Mouse (Mus musculus) thymus, adult 2 months (tissue): Measurements from ENCODE around the gene Pms2.

Experiments
- CTCF ChIP-seq: fragments of 200-500 bp; IDR thresholded peaks from 2 replicates; pipeline ENCODE4 v1.5.1; 2012; ENCODE audit warnings: mild to moderate bottlenecking, control low read depth, low read length, moderate library complexity, borderline replicate concordance; ENCODE audit not compliant: control insufficient read depth, poor library complexity, insufficient read depth; ENCODE audit errors: extremely low read depth
- POLR2A ChIP-seq: fragments of 200-500 bp; IDR thresholded peaks from 2 replicates; pipeline ENCODE4 v1.6.1; 2012; ENCODE audit warnings: mild to moderate bottlenecking, low read length, control low read depth, moderate library complexity; ENCODE audit not compliant: control insufficient read depth, poor library complexity, insufficient read depth; ENCODE audit errors: extremely low read depth

GRCm38 (mm10) chr5:143871547-143872169 is 38.1 kb upstream of the Pms2 start:
- TF ChIP-seq POLR2A (no peak), CTCF (no peak)
